Mouse (Mus musculus) midbrain, postnatal 0 days (tissue): Measurements from ENCODE around the gene Prrg4. TPM values are rescaled to one million over a fixed set of nuclear protein-coding genes. Genes with fewer than 3 reads are reported as not detected.
"Not testable (repeated sequence)": the region's sequence is repeated elsewhere in the genome, so short reads cannot be mapped to it uniquely, and the experiment has no call there.

Experiments used
- ATAC-seq: fragments of 200-750 bp; cut with Nextera tagmentation; 2 replicates; pipeline ENCODE4 v1.8.0; 2017; ENCODE audit warnings: moderate number of reproducible peaks, mild to moderate bottlenecking, moderate TSS enrichment, moderate library complexity; ENCODE audit not compliant: low FRiP score
- DNase-seq: peaks from one replicate; pipeline ENCODE4 v3.0.0-alpha.2; 2015; ENCODE audit warnings: low spot score
- H3K27ac ChIP-seq: fragments of 300-500 bp; sonication (generic); 2 replicates; pipeline ENCODE4 v1.5.1; 2014; ENCODE audit warnings: low read depth, mild to moderate bottlenecking, low read length, mixed read lengths
- H3K27me3 ChIP-seq: fragments of 300-500 bp; sonication (generic); 2 replicates; pipeline ENCODE4 v1.6.1; 2014; ENCODE audit warnings: low read length, control low read depth, mixed read lengths; ENCODE audit not compliant: insufficient read depth
- H3K36me3 ChIP-seq: fragments of 300-500 bp; sonication (generic); 2 replicates; pipeline ENCODE4 v1.6.1; 2014; ENCODE audit warnings: low read length, control low read depth, mixed read lengths; ENCODE audit not compliant: insufficient read depth
- H3K4me1 ChIP-seq: fragments of 300-500 bp; sonication (generic); 2 replicates; pipeline ENCODE4 v1.6.1; 2014; ENCODE audit warnings: mild to moderate bottlenecking, control low read depth, antibody characterized with exemption, low read length, mixed read lengths; ENCODE audit not compliant: insufficient read depth
- H3K4me2 ChIP-seq: fragments of 300-500 bp; sonication (generic); 2 replicates; pipeline ENCODE4 v1.6.1; 2014; ENCODE audit warnings: low read depth, mild to moderate bottlenecking, low read length, mixed read lengths; ENCODE audit not compliant: poor library complexity, severe bottlenecking
- H3K4me3 ChIP-seq: fragments of 300-500 bp; sonication (generic); 2 replicates; pipeline ENCODE4 v1.5.1; 2014; ENCODE audit warnings: low read depth, mild to moderate bottlenecking, low read length, moderate library complexity
- H3K9ac ChIP-seq: fragments of 300-500 bp; sonication (generic); replicated peaks from 2 replicates; pipeline ENCODE4 v1.6.1; 2014; ENCODE audit warnings: mild to moderate bottlenecking, low read length, moderate library complexity, mixed read lengths; ENCODE audit not compliant: poor library complexity, severe bottlenecking
- H3K9me3 ChIP-seq: fragments of 300-500 bp; sonication (generic); 2 replicates; pipeline ENCODE4 v1.6.1; 2016; ENCODE audit warnings: low read length, control low read depth
- CTCF ChIP-seq: IDR thresholded peaks from 2 replicates; pipeline ENCODE4 v1.5.1; 2016; ENCODE audit warnings: antibody characterized with exemption, mild to moderate bottlenecking
- WGBS: fragments of 180-500 bp; shearing (Covaris S2); extraction: QIAGEN DNeasy Blood & Tissue Kit; methylation state at CpG from one replicate; pipeline ENCODE4 v1.1.7; 2014; 5-methylcytosine and 5-hydroxymethylcytosine counted together
- polyA plus RNA-seq: library from polyadenylated mRNA; unstranded; fragments of >200 nt; fragmentation: Nextera tagmentation; extraction: Ambion mirVana; gene quantifications from 2 replicates; pipeline ENCODE4 v1.2.1, GENCODE M21; 2015
- total RNA-seq: library from RNA; depleted of rRNA; stranded (reverse); fragments of >200 nt; gene quantifications from 2 replicates; pipeline ENCODE4 v1.2.3, GENCODE M21; 2014

The Prrg4 gene
- total and polyA plus RNA-seq, 2 experiments from 2014 or later, result 0.98 to 1.5 TPM

GRCm38 (mm10) chr2:104826191-104826590 lies 23.5 kb downstream of the Prrg4 start:
- ATAC-seq, result no peak
- no peaks in the 10 kb centered on the region for H3K36me3 ChIP-seq
- H3K9ac ChIP-seq, result no peak overlapping the region
- no peak overlapping the region for H3K27ac ChIP-seq
- no peak for DNase-seq
- no peak for TF ChIP-seq CTCF
- H3K4me1 ChIP-seq, result no peaks in the 10 kb centered on the region
- 87% methylated on average over 4 of the region's 4 CpGs for WGBS
- H3K4me3 ChIP-seq, result no peak overlapping the region
- no peaks in the 10 kb centered on the region for H3K9me3 ChIP-seq
- H3K27me3 ChIP-seq, result no peaks in the 10 kb centered on the region
- no peak overlapping the region for H3K4me2 ChIP-seq

DNA sequence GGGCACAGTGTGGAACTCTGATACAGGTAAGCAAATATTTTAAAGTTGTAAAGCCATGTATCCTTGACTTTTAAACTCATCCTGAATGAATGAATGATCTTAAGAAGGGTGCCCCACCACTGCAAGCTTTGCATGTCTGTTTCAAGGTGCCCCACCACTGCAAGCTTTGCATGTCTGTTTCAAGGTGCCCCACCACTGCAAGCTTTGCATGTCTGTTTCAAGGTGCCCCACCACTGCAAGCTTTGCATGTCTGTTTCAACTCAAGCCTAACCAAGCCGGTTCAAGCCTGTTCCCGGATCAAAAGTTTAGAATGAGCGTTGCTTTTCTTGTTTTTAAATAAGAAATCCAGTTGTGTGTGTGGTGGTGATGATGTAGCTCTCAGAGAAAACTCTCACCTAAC lies 30.9 kb downstream of the Prrg4 start:
- not testable (repeated sequence) for H3K36me3 ChIP-seq, DNase-seq, H3K27ac ChIP-seq, H3K4me1 ChIP-seq, H3K27me3 ChIP-seq, H3K9ac ChIP-seq, H3K9me3 ChIP-seq, H3K4me3 ChIP-seq, ATAC-seq, H3K4me2 ChIP-seq
- 90% methylated on average over 3 of the region's 3 CpGs for WGBS

DNA sequence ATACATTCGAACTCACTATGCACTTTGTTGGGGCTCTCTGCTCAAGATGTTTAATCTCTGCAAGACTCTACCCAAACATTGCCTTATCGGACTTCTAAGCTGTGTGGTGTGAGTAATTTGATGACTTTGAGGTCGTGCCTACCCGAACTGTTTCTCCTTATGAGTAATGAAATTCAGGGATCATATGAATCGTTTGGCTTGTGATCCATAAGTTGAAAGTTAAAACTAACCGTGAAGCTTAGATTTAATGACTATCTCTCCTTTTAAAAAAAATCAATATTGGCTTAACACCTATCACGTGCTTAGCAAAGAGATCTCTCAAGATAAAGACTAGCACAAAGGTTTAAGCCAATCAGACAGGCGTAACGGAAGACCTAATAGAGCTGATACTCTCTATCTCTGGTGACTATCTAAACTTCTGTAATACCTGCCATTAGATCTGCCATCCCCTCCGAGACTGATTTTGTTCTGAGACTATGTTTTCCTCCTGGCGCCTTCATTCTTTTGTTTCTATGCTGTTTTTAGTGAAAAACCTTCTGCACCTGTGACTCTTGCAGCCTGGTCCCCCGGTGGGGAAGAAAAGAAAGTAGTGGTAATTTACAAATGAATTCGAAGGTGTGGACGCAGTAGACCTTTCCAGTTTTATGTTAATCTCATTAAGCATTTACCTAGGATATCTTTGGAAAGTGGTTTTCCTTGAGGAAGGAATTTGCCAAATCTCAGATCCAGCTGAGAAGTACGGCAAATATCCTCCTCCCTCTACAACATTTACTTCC lies 31.9 kb downstream of the Prrg4 start:
- TF ChIP-seq CTCF, result no peak
- DNase-seq, result no peak

GRCm38 (mm10) chr2:104816866-104817439 lies 32.7 kb downstream of the Prrg4 start:
- ATAC-seq, result peak; percentile 93
- WGBS, result under 1% methylated on average over 38 of the region's 51 CpGs
- Histone ChIP-seq H3K27ac (peak overlapping the region; percentile 95), H3K9ac (peak overlapping the region; percentile 99), H3K27me3 (no peaks in the 10 kb centered on the region), H3K4me1 (peaks cover 8% of the 10 kb centered on the region; the same call in 1 of the 2 replicates), H3K9me3 (no peaks in the 10 kb centered on the region), H3K4me2 (peak overlapping the region; percentile 81), H3K36me3 (no peaks in the 10 kb centered on the region), H3K4me3 (peak overlapping the region; percentile 97)
- DNase-seq, result peak; percentile 91
- TF ChIP-seq CTCF, result peak; percentile 70

More for the DNA sequence above, 31.9 kb downstream of the Prrg4 start:
- H3K9me3 ChIP-seq, result no peaks in the 10 kb centered on the region
- peak overlapping the region; percentile 97 for H3K4me3 ChIP-seq
- peak overlapping the region; percentile 81 for H3K4me2 ChIP-seq
- peaks cover 8% of the 10 kb centered on the region; the same call in 1 of the 2 replicates for H3K4me1 ChIP-seq
- peak overlapping the region; percentile 99 for H3K9ac ChIP-seq
- WGBS, result 2% methylated on average over 15 of the region's 15 CpGs
- ATAC-seq, result no peak
- no peaks in the 10 kb centered on the region for H3K27me3 ChIP-seq
- H3K36me3 ChIP-seq, result no peaks in the 10 kb centered on the region
- H3K27ac ChIP-seq, result peak overlapping the region; percentile 95

DNA sequence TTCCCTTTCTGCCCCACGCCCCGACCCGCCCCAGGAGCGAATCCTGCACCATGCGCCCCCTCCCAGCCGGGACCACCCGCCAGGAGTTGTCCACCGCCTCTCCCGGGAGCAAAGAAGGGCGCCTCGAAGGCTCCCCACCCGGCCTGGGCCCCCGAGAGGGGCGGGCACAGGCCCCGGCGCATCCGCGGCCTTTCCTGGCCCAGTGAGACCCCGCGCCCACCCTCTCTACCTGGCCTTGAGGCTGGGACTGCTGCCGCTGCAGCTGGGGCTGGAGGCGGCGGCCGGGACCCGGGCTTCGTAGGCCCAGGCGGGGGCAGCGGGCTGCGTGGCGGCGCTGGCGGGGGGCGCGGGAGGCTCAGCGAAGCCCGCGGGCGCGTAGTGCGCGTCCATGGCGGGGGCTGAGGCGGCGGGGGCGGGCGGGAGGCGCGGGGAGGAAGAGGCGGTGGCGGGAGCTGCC lies 33.3 kb downstream of the Prrg4 start, which contains the start of gene Qser1:
Gene Qser1, minus strand, starts transcription at position 390 of the 457 bp plus-strand sequence.
- Histone ChIP-seq H3K4me3 (peak within 1 kb of the TSS; percentile 97), H3K27me3 (no peaks in the 10 kb centered on the region), H3K9ac (peak within 1 kb of the TSS; percentile 99), H3K4me1 (peaks cover 8% of the 10 kb centered on the region; the same call in 1 of the 2 replicates), H3K9me3 (no peaks in the 10 kb centered on the region), H3K36me3 (no peaks in the 10 kb centered on the region), H3K27ac (peak within 1 kb of the TSS; percentile 95), H3K4me2 (peak within 1 kb of the TSS; percentile 81)
- TF ChIP-seq CTCF, result no peak
- WGBS, result under 1% methylated on average over 30 of the region's 50 CpGs
- peak; percentile 83 for ATAC-seq
- no peak for DNase-seq
